Mouse (Mus musculus): ENCODE measurements around the gene Tex11. TPM values are rescaled to one million over a fixed set of nuclear protein-coding genes. Genes with fewer than 3 reads are reported as not detected.

Tex11 gene
- total RNA-seq, 1 experiment from 2014 or later, result not detected

Other genes with a start within 250 kb of the Tex11 start
- gene Slc7a3, start 26.4 kb upstream of the Tex11 start, total RNA-seq (2021), result 0.48 and 0.64 TPM in 2 replicates
- gene Snx12, start 162.9 kb upstream of the Tex11 start, total RNA-seq (2021), result 41.6 and 44.9 TPM in 2 replicates
- 36.0 and 39.1 TPM in 2 replicates for gene Foxo4, start 194.9 kb upstream of the Tex11 start, total RNA-seq (2021)
- 1.1 TPM in 1 of 2 replicates, not detected in the other for gene Gm614, start 204.3 kb upstream of the Tex11 start, total RNA-seq (2021)
- 11.7 and 37.9 TPM in 2 replicates for gene Il2rg, start 208.6 kb upstream of the Tex11 start, total RNA-seq (2021)
- not detected in 2 replicates for gene Gm20489, start 209.4 kb upstream of the Tex11 start, total RNA-seq (2021)
- gene Med12, start 214.4 kb upstream of the Tex11 start, total RNA-seq (2021), result 41.4 and 56.3 TPM in 2 replicates
- 10.6 and 15.0 TPM in 2 replicates for gene Nlgn3, start 239.5 kb upstream of the Tex11 start, total RNA-seq (2021)